Mouse (Mus musculus): ENCODE measurements around the gene Rbm20. TPM values are rescaled to one million over a fixed set of nuclear protein-coding genes. Genes with fewer than 3 reads are reported as not detected.

Rbm20 gene
- total and polyA plus RNA-seq, 3 experiments, result 0.05 to 0.56 (median 0.08) TPM

DNA sequence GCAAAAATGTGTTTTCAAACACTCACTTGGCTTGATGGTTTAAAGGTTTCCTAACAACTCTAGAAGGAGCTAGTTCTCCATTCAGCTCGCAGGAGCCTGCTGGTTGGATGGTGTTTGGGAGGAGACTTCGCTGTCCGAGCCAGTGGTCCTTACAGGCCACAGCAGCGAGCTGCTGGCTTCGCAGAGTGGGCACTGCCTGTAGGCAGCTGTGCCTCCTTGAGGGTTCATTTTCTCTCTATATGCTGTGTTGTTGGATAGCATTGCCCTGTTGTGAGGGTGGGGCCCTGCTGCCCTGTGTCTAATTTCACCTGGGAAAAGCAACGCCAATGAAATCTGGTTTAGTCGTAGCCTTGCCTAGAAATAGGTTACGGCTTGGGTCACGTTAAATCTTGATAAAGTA lies 29.8 kb upstream of the Rbm20 start:
- peaks cover 31 to 59% of the 10 kb centered on the region in 2 experiments for H3K36me3 ChIP-seq (replicated peaks in 1 of 2; ENCODE audit: control insufficient read depth in 1 of 2, insufficient read depth in 1 of 2, low read length in 1 of 2)
- H3K9me3 ChIP-seq (replicated peaks; ENCODE audit: low read length), result no peaks in the 10 kb centered on the region
- dilution Hi-C loops (cut with MboI; ENCODE audit: extremely low pct_ligation_motif_present, extremely low pct_unique_long_range_greater_than_20kb, low sequenced_read_pairs) (no loop called here), in situ Hi-C loops (cut with MboI; ENCODE audit: low pct_ligation_motif_present, low pct_unique_long_range_greater_than_20kb, low sequenced_read_pairs) (no loop called here)
- no peak overlapping the region for H3K27ac ChIP-seq (ENCODE audit: insufficient read depth, low read depth)
- no peak overlapping the region for H3K4me3 ChIP-seq (replicated peaks in 1 of 3; ENCODE audit: low read depth in 2 of 3, low read length in 2 of 3, poor library complexity in 1 of 3)
- no peak for DNase-seq (ENCODE audit: extremely low read depth)
- peaks cover 0 to 3% of the 10 kb centered on the region in 2 experiments; a peak in 1 of 4 replicates for H3K4me1 ChIP-seq (ENCODE audit: control insufficient read depth in 1 of 2, insufficient read depth in 2 of 2)
- no peak overlapping the region for H3K9ac ChIP-seq (ENCODE audit: insufficient read depth, low read depth)
- no peak for TF ChIP-seq KAT2A (IDR thresholded peaks at IDR 0.05; ENCODE audit: insufficient replicate concordance, low read length)
- TF ChIP-seq UBTF (IDR thresholded peaks at IDR 0.05; ENCODE audit: low read depth, low read length), result no peak
- TF ChIP-seq CHD2 (IDR thresholded peaks at IDR 0.05; ENCODE audit: low read length), result no peak
- TF ChIP-seq SMC3 (IDR thresholded peaks at IDR 0.05; ENCODE audit: low read depth, low read length), result no peak
- TF ChIP-seq TBP (conservative IDR thresholded peaks at IDR 0.05; ENCODE audit: low read depth, low read length), result no peak
- no peak for TF ChIP-seq MAFK (IDR thresholded peaks at IDR 0.05; ENCODE audit: insufficient replicate concordance, low read length)
- TF ChIP-seq JUN (IDR thresholded peaks at IDR 0.05; ENCODE audit: insufficient read depth, low read depth, low read length), result no peak
- no peak for TF ChIP-seq USF1 (IDR thresholded peaks at IDR 0.05; ENCODE audit: low read depth, low read length)
- TF ChIP-seq ELF1 (IDR thresholded peaks at IDR 0.05; ENCODE audit: low read depth, low read length), result no peak
- TF ChIP-seq NRF1 (IDR thresholded peaks at IDR 0.05; ENCODE audit: low read depth, low read length), result no peak
- no peak for TF ChIP-seq CHD1 (IDR thresholded peaks at IDR 0.05; ENCODE audit: low read depth, low read length)
- no peak for TF ChIP-seq MEF2A (IDR thresholded peaks at IDR 0.05; ENCODE audit: borderline replicate concordance, low read depth, low read length)
- no peak for TF ChIP-seq BHLHE40 (IDR thresholded peaks at IDR 0.05; ENCODE audit: low read depth, low read length)
- no peak for TF ChIP-seq HCFC1 (IDR thresholded peaks at IDR 0.05; ENCODE audit: low read depth, low read length)
- no peak for TF ChIP-seq ZC3H11A (IDR thresholded peaks at IDR 0.05; ENCODE audit: low read depth, low read length)
- no peak for TF ChIP-seq MAX (IDR thresholded peaks at IDR 0.05; ENCODE audit: low read length)
- TF ChIP-seq NELFE (IDR thresholded peaks at IDR 0.05; ENCODE audit: low read depth, low read length), result no peak
- TF ChIP-seq EP300 (IDR thresholded peaks at IDR 0.05; ENCODE audit: low read length), result no peak
- TF ChIP-seq ZMIZ1 (IDR thresholded peaks at IDR 0.05; ENCODE audit: low read depth, low read length), result no peak
- no peak for TF ChIP-seq USF2 (conservative IDR thresholded peaks at IDR 0.05; ENCODE audit: low read depth, low read length)
- H3K79me2 ChIP-seq (replicated peaks; ENCODE audit: control insufficient read depth, extremely low read depth, insufficient read depth, poor library complexity, severe bottlenecking), result no peaks in the 10 kb centered on the region
- no peaks in the 10 kb centered on the region for H3K27me3 ChIP-seq (replicated peaks)
- H3K4me2 ChIP-seq (ENCODE audit: insufficient read depth, low read depth, poor library complexity, severe bottlenecking), result no peak overlapping the region

DNA sequence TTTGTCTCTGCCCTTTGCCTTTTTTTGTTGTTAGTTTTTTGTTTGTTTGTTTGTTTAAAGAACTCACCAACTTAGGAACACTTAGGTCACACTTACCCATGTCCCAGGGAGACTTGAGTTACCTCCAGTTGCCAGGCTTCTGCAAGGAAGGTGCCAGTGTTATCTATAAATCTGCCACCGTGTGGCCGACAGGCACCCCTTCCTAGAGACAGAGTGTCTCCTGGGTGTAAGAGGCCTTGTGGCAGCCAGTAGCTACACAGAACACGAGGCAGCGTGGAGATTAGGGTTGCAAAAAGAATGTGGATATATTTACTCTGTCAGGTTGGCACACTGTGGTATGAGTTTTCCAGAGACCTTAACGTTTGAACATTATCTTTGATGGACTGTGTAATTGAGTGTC lies 29.1 kb upstream of the Rbm20 start:
- no peak overlapping the region for H3K9ac ChIP-seq (ENCODE audit: insufficient read depth, low read depth)
- H3K27me3 ChIP-seq (replicated peaks), result no peaks in the 10 kb centered on the region
- H3K27ac ChIP-seq (ENCODE audit: insufficient read depth, low read depth), result no peak overlapping the region
- no peaks in the 10 kb centered on the region for H3K79me2 ChIP-seq (replicated peaks; ENCODE audit: control insufficient read depth, extremely low read depth, insufficient read depth, poor library complexity, severe bottlenecking)
- H3K4me3 ChIP-seq (replicated peaks in 1 of 3; ENCODE audit: low read depth in 2 of 3, low read length in 2 of 3, poor library complexity in 1 of 3), result no peak overlapping the region
- no peaks in the 10 kb centered on the region for H3K9me3 ChIP-seq (replicated peaks; ENCODE audit: low read length)
- H3K4me1 ChIP-seq (ENCODE audit: control insufficient read depth in 1 of 2, insufficient read depth in 2 of 2), result peaks cover 0 to 3% of the 10 kb centered on the region in 2 experiments; a peak in 1 of 4 replicates
- peaks cover 30 to 55% of the 10 kb centered on the region in 2 experiments for H3K36me3 ChIP-seq (replicated peaks in 1 of 2; ENCODE audit: control insufficient read depth in 1 of 2, insufficient read depth in 1 of 2, low read length in 1 of 2)
- H3K4me2 ChIP-seq (ENCODE audit: insufficient read depth, low read depth, poor library complexity, severe bottlenecking), result no peak overlapping the region
- no peak for DNase-seq (ENCODE audit: extremely low read depth)
- dilution Hi-C loops (cut with MboI; ENCODE audit: extremely low pct_ligation_motif_present, extremely low pct_unique_long_range_greater_than_20kb, low sequenced_read_pairs) (no loop called here), in situ Hi-C loops (cut with MboI; ENCODE audit: low pct_ligation_motif_present, low pct_unique_long_range_greater_than_20kb, low sequenced_read_pairs) (no loop called here)
- TF ChIP-seq MAX (IDR thresholded peaks at IDR 0.05; ENCODE audit: low read length) (no peak), CTCF (conservative IDR thresholded peaks at IDR 0.05 in 1 of 2, IDR thresholded peaks at IDR 0.05 in 1 of 2; ENCODE audit: low read depth in 2 of 2, low read length in 2 of 2) (0 out of 4 replicates have a peak, but pooled peaks of 1 of the 2 experiments have one; percentile 2), POLR2AphosphoS2 (IDR thresholded peaks at IDR 0.05; ENCODE audit: low read depth, low read length) (no peak), CHD2 (IDR thresholded peaks at IDR 0.05; ENCODE audit: low read length) (no peak), SMC3 (IDR thresholded peaks at IDR 0.05; ENCODE audit: low read depth, low read length) (peak; percentile 3; the same call in 1 of the 2 replicates), TCF12 (IDR thresholded peaks at IDR 0.05; ENCODE audit: low read depth, low read length) (no peak), PAX5 (IDR thresholded peaks at IDR 0.05; ENCODE audit: low read length) (no peak)

All from CH12.LX (cell line).